In genomic region chr11:5912635-5913034, GRCm38 (mm10) we compare ENCODE assay signal across 9 mouse cellular contexts. TPM values are rescaled to one million over a fixed set of nuclear protein-coding genes. Genes with fewer than 3 reads are reported as not detected.
DNase-seq lines count a peak whose midpoint lies in the region; ATAC-seq and TF ChIP-seq lines count a peak whose summit lies in the region.
"Had no signal": no experiment of that assay in that cellular context is flagged by ENCODE, and none has a peak within 500 bp of the region (broad histone marks: within the 10 kb centered on the region; RNA-seq: fewer than 3 reads in every experiment).

No protein-coding gene starts in this region.

- H3K36me3 ChIP-seq in hindbrain, embryonic 10.5 days: no peaks in the 10 kb centered on the region
- H3K36me3 ChIP-seq in hindbrain, embryonic 16.5 days (ENCODE audit: control insufficient read depth, insufficient read depth, low read length): no peaks in the 10 kb centered on the region
- H3K36me3 ChIP-seq in heart, embryonic 10.5 days: no peaks in the 10 kb centered on the region
- H3K36me3 ChIP-seq: liver, embryonic 15.5 days had no signal

- TF ChIP-seq CTCF in layer of hippocampus, adult 2 months (conservative IDR thresholded peaks at IDR 0.05): peak; percentile 87

- peak overlapping the region; percentile 16; the same call in 1 of the 2 replicates for H3K27ac ChIP-seq in hindbrain, embryonic 10.5 days
- no peak overlapping the region for H3K27ac ChIP-seq in hindbrain, embryonic 16.5 days (ENCODE audit: low read depth, low read length)
- no peak overlapping the region for H3K27ac ChIP-seq in heart, embryonic 10.5 days
- 0 out of 2 replicates have a peak overlapping the region, but pooled peaks have one; percentile 18 for H3K27ac ChIP-seq in layer of hippocampus, adult 2 months
- H3K27ac ChIP-seq: liver, embryonic 15.5 days had no signal

- peaks cover 11% of the 10 kb centered on the region; the same call in 1 of the 2 replicates for H3K27me3 ChIP-seq in hindbrain, embryonic 10.5 days (ENCODE audit: insufficient read depth, poor library complexity, severe bottlenecking)
- no peaks in the 10 kb centered on the region for H3K27me3 ChIP-seq in hindbrain, embryonic 16.5 days (replicated peaks; ENCODE audit: control insufficient read depth, insufficient read depth, low read length)
- H3K27me3 ChIP-seq in heart, embryonic 10.5 days (ENCODE audit: insufficient read depth, poor library complexity, severe bottlenecking): peaks cover 8% of the 10 kb centered on the region; the same call in 1 of the 2 replicates
- H3K27me3 ChIP-seq: liver, embryonic 15.5 days had no signal

- 28% methylated on average over 5 of the region's 5 CpGs for WGBS in hindbrain, embryonic 10.5 days
- 34% methylated on average over 5 of the region's 5 CpGs for WGBS in hindbrain, embryonic 16.5 days
- WGBS in heart, embryonic 10.5 days: 21% methylated on average over 5 of the region's 5 CpGs

- no peak for ATAC-seq in hindbrain, embryonic 16.5 days

- H3K4me2 ChIP-seq in hindbrain, embryonic 16.5 days (ENCODE audit: low read length): no peak overlapping the region
- H3K4me2 ChIP-seq: liver, embryonic 15.5 days had no signal

- H3K4me3 ChIP-seq in hindbrain, embryonic 10.5 days: no peak overlapping the region
- H3K4me3 ChIP-seq in hindbrain, embryonic 16.5 days (ENCODE audit: low read length): no peak overlapping the region
- H3K4me3 ChIP-seq in heart, embryonic 10.5 days: no peak overlapping the region
- no peak overlapping the region for H3K4me3 ChIP-seq in layer of hippocampus, adult 2 months
- H3K4me3 ChIP-seq: liver, embryonic 15.5 days had no signal

- no peaks in the 10 kb centered on the region for H3K9me3 ChIP-seq in hindbrain, embryonic 10.5 days
- H3K9me3 ChIP-seq in hindbrain, embryonic 16.5 days (ENCODE audit: control insufficient read depth, low read length): no peaks in the 10 kb centered on the region
- H3K9me3 ChIP-seq in heart, embryonic 10.5 days: no peaks in the 10 kb centered on the region
- H3K9me3 ChIP-seq: liver, embryonic 15.5 days had no signal

- peaks cover 11% of the 10 kb centered on the region; the same call in 1 of the 2 replicates for H3K4me1 ChIP-seq in hindbrain, embryonic 10.5 days (replicated peaks)
- H3K4me1 ChIP-seq in hindbrain, embryonic 16.5 days (ENCODE audit: control insufficient read depth, insufficient read depth, low read depth, low read length): no peaks in the 10 kb centered on the region
- peaks cover 38% of the 10 kb centered on the region for H3K4me1 ChIP-seq in heart, embryonic 10.5 days
- H3K4me1 ChIP-seq: liver, embryonic 15.5 days had no signal

- DNase-seq in hindbrain, embryonic 10.5 days (ENCODE audit: low spot score): peak; percentile 61
- DNase-seq in MEL-GATA-1-ER (ENCODE audit: extremely low read depth, low read depth): peak; percentile 26
- peak; percentile 87 for DNase-seq in cerebellum, postnatal 10 days
- DNase-seq in heart, embryonic 10.5 days (ENCODE audit: low spot score): peak; percentile 83
- peak; percentile 57 to 74 for DNase-seq in layer of hippocampus, adult 2 months (ENCODE audit: low spot score in 2 of 2)
- DNase-seq in lung, postnatal 25 days (ENCODE audit: low spot score): peak; percentile 51
- DNase-seq in testis, postnatal 10 days (ENCODE audit: low spot score): peak; percentile 74

- H3K9ac ChIP-seq in hindbrain, embryonic 16.5 days (ENCODE audit: low read depth, low read length): no peak overlapping the region
- H3K9ac ChIP-seq: liver, embryonic 15.5 days had no signal

RNA-seq across cellular contexts. Expression of gene Myl7, which starts 14.1 kb away (rescaled TPM):
- 2.6 and 14.6 TPM in 2 replicates for polyA plus RNA-seq in hindbrain, embryonic 10.5 days (2016; fragmentation: Nextera tagmentation; extraction: Ambion mirVana)
- polyA plus RNA-seq in hindbrain, embryonic 16.5 days (2015; fragmentation: Nextera tagmentation; extraction: Ambion mirVana): 0.49 TPM in 1 of 2 replicates, not detected in the other
- polyA plus RNA-seq in heart, embryonic 10.5 days (2016; fragmentation: Nextera tagmentation; extraction: Ambion mirVana): 6,952 and 8,117 TPM in 2 replicates
- total RNA-seq in layer of hippocampus, adult 2 months (2021): not detected

RNA-seq across cellular contexts. Expression of gene Pold2, which starts 34.5 kb away (rescaled TPM):
- 137 and 152 TPM in 2 replicates for polyA plus RNA-seq in hindbrain, embryonic 10.5 days (2016; fragmentation: Nextera tagmentation; extraction: Ambion mirVana)
- polyA plus RNA-seq in hindbrain, embryonic 16.5 days (2015; fragmentation: Nextera tagmentation; extraction: Ambion mirVana): 59.6 and 62.5 TPM in 2 replicates
- polyA plus RNA-seq in heart, embryonic 10.5 days (2016; fragmentation: Nextera tagmentation; extraction: Ambion mirVana): 140 and 162 TPM in 2 replicates
- total RNA-seq in layer of hippocampus, adult 2 months (2021): 10 to 100 TPM; 19.8 to 23.2 TPM

RNA-seq across cellular contexts. Expression of gene Gck, which starts 37.2 kb away (rescaled TPM):
- 2.5 and 3.8 TPM in 2 replicates for polyA plus RNA-seq in hindbrain, embryonic 10.5 days (2016; fragmentation: Nextera tagmentation; extraction: Ambion mirVana)
- polyA plus RNA-seq in hindbrain, embryonic 16.5 days (2015; fragmentation: Nextera tagmentation; extraction: Ambion mirVana): 5.7 and 6.6 TPM in 2 replicates
- polyA plus RNA-seq in heart, embryonic 10.5 days (2016; fragmentation: Nextera tagmentation; extraction: Ambion mirVana): 2.1 and 2.6 TPM in 2 replicates
- total RNA-seq in layer of hippocampus, adult 2 months (2021): 1 to 10 TPM; 2.4 to 3.3 TPM

RNA-seq across cellular contexts. Expression of gene Ykt6, which starts 42.9 kb away (rescaled TPM):
- 53.4 and 54.5 TPM in 2 replicates for polyA plus RNA-seq in hindbrain, embryonic 10.5 days (2016; fragmentation: Nextera tagmentation; extraction: Ambion mirVana)
- 98.9 and 99.7 TPM in 2 replicates for polyA plus RNA-seq in hindbrain, embryonic 16.5 days (2015; fragmentation: Nextera tagmentation; extraction: Ambion mirVana)
- polyA plus RNA-seq in heart, embryonic 10.5 days (2016; fragmentation: Nextera tagmentation; extraction: Ambion mirVana): 48.1 and 56.7 TPM in 2 replicates
- 10 to 100 TPM; 63.4 to 71.4 TPM for total RNA-seq in layer of hippocampus, adult 2 months (2021)

RNA-seq across cellular contexts. Expression of gene Aebp1, which starts 50.9 kb away (rescaled TPM):
- polyA plus RNA-seq in hindbrain, embryonic 10.5 days (2016; fragmentation: Nextera tagmentation; extraction: Ambion mirVana): 12.5 and 24.3 TPM in 2 replicates
- polyA plus RNA-seq in hindbrain, embryonic 16.5 days (2015; fragmentation: Nextera tagmentation; extraction: Ambion mirVana): 27.4 and 35.8 TPM in 2 replicates
- polyA plus RNA-seq in heart, embryonic 10.5 days (2016; fragmentation: Nextera tagmentation; extraction: Ambion mirVana): 22.4 and 25.7 TPM in 2 replicates
- total RNA-seq in layer of hippocampus, adult 2 months (2021): 1 to 10 TPM; 6.2 to 9.1 TPM

Comparison
In these comparisons a context has a peak if more than half of its experiments do, and no peak if none do; other contexts are left out.
1. H3K27ac ChIP-seq: peak in hindbrain, embryonic 10.5 days (single experiment) and layer of hippocampus, adult 2 months (single experiment); none in hindbrain, embryonic 16.5 days (single experiment) and heart, embryonic 10.5 days (single experiment).
2. DNase-seq: peak in every context shown above with its lines; median percentile 87 in cerebellum, postnatal 10 days; 83 in heart, embryonic 10.5 days; 74 in testis, postnatal 10 days; 66 in layer of hippocampus, adult 2 months; 61 in hindbrain, embryonic 10.5 days; 51 in lung, postnatal 25 days; 26 in MEL-GATA-1-ER.
3. RNA of gene Myl7, which starts 14.1 kb away (polyA plus RNA-seq): 6,952 to 8,117 TPM in heart, embryonic 10.5 days; 2.6 to 14.6 TPM in hindbrain, embryonic 10.5 days and 0.49 TPM in hindbrain, embryonic 16.5 days; every median in the first group is over 100 times any median in the second.